Mouse (Mus musculus): ENCODE measurements around the gene Ypel4. TPM values are rescaled to one million over a fixed set of nuclear protein-coding genes. Genes with fewer than 3 reads are reported as not detected.

The Ypel4 gene
- total RNA-seq, 2 experiments from 2014 or later: 0.93 to 1.3 TPM

Small RNAs within 50 kb of the gene (microRNA-seq; reads per million reads assigned to microRNA genes)
- gene Mir130a: 2,535 to 5,055 reads per million in 2 experiments

Other genes starting within 250 kb of the Ypel4 start
- 100 to 1,000 TPM in 1 of 2 experiments, 10 to 100 TPM in 1; 92.4 to 107 TPM for gene Ctnnd1, start 83.3 kb upstream of the Ypel4 start, total RNA-seq (2021)
- gene Btbd18, start 75.0 kb upstream of the Ypel4 start, total RNA-seq (2021): not detected
- gene Selenoh, start 63.3 kb upstream of the Ypel4 start, total RNA-seq (2021): 10 to 100 TPM; 31.4 to 32.8 TPM
- gene Gm28635, start 56.0 kb upstream of the Ypel4 start, total RNA-seq (2021): 10 to 100 TPM in 1 of 2 experiments, 1 to 10 TPM in 1; 4.3 to 11.7 TPM
- 10 to 100 TPM; 13.9 to 15.0 TPM for gene Med19, start 55.7 kb upstream of the Ypel4 start, total RNA-seq (2021)
- 100 to 1,000 TPM; 109 to 113 TPM for gene Tmx2, start 54.9 kb upstream of the Ypel4 start, total RNA-seq (2021)
- 10 to 100 TPM; 57.7 to 62.4 TPM for gene Zdhhc5, start 18.9 kb upstream of the Ypel4 start, total RNA-seq (2021)
- gene Clp1, start 6.7 kb upstream of the Ypel4 start, total RNA-seq (2021): 1 to 10 TPM; 4.9 to 5.8 TPM
- gene Gm19426, start 9.6 kb downstream of the Ypel4 start, total RNA-seq (2021): 1 to 10 TPM; 1.6 to 2.2 TPM
- 10 to 100 TPM; 58.8 to 72.1 TPM for gene Serping1, start 41.4 kb downstream of the Ypel4 start, total RNA-seq (2021)
- 10 to 100 TPM; 67.6 to 87.8 TPM for gene Ube2l6, start 64.8 kb downstream of the Ypel4 start, total RNA-seq (2021)
- under 1 TPM in 1 of 2 experiments, not detected in 1; 0.14 TPM for gene Smtnl1, start 88.6 kb downstream of the Ypel4 start, total RNA-seq (2021)
- 100 to 1,000 TPM in 1 of 2 experiments, 10 to 100 TPM in 1; 78.1 to 101 TPM for gene Timm10, start 92.9 kb downstream of the Ypel4 start, total RNA-seq (2021)
- gene Slc43a1, start 104.8 kb downstream of the Ypel4 start, total RNA-seq (2021): 1 to 10 TPM; 2.9 to 3.6 TPM
- gene Rtn4rl2, start 152.7 kb downstream of the Ypel4 start, total RNA-seq (2021): 1 to 10 TPM; 4.7 to 4.9 TPM
- 100 to 1,000 TPM; 101 to 105 TPM for gene Slc43a3, start 202.5 kb downstream of the Ypel4 start, total RNA-seq (2021)
- gene Prg2, start 246.4 kb downstream of the Ypel4 start, total RNA-seq (2021): not detected